Mouse (Mus musculus): ENCODE data around the gene Chrm1.

Gene Chrm1

DNA sequence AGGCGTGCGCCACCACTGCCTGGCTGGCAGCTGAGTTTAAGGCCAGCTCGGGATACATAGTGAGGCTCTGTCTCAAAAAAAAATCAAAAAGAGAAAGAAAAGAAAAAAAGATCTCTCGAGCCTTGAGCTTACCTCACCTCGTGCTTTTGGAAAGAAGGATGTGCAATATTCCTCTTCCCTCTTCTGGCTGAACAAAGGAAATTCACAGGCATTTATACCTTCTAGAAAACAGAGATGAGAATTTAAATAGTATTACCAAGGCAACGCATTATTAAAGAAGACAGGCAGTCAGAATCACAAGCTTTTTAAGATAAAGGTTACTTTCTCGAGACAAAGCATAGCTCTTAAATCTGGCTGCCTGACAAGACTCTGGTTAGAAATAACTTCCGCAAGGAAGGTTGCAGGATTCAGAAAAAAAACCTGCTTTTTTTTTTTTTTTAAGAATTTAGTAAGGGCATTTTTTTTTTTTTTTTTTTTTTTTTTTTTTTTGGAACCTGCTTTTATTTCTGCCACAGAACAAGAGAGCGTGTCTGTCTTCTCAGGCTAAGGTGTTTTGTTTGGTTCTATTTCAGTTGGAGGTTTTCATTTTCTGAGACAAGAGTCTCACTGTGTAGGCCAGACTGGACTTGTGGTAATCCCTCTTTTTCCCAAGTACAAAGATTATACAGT, 28.4 kb downstream of the Chrm1 start:
- DNase-seq = no peak

DNA sequence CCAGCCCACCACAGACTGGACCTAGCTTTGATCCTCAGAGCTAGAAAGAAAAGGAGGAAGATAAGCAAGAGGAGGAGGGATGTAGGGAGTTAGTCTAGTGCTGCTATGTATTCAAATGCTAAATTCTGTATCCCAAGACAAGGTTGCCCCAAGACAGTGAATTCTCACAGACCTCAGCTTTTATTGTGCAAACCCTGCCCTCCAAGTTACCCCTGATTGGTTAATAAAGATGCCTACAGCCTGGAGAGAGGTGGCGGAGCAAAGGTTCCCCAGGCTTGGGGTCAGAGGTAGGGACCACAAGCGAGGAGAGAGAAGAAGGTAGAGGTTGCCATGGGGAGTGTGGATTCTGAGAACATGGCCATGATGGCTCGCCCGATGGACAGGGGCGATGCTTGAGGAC, 29.2 kb downstream of the Chrm1 start:
- no peak for DNase-seq

DNA sequence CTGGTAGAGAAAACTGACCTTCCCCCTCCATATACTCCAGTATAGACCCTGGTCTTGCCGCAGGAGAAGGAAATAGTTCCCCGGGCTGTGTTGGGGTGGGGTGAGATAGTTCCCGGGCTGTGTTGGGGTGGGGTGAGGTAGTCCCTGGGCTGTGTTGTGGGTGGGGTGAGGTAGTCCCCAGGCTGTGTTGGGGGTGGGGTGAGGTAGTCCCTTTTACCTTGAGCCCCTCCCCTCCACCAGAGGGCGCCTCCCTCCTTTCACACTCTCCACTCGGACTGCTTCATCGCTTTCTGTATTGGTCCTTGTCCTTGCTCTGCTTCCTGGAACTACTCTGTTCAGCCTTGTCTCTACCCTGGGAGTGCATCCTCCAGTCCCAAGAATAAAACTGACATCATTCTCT, 31.7 kb downstream of the Chrm1 start:
- DNase-seq = peak; percentile 91

DNA sequence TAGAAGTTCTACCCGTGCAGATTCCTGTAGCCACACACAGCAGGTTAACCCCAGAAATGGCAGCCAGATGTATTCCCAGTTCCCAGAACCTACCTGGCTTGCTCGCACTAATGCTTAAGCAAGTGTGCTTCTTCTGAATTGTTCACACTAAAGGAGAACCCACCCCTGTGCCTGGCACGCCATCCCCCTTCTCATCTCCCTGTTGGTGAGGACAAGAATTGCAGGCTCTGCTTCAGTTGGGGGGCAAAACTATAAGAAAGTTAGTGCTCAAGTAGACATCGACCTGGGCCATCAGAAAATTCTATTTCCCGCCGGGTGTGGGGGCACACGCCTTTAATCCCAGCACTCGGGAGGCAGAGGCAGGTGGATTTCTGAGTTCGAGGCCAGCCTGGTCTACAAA, 36.1 kb downstream of the Chrm1 start:
- no peak for DNase-seq

DNA sequence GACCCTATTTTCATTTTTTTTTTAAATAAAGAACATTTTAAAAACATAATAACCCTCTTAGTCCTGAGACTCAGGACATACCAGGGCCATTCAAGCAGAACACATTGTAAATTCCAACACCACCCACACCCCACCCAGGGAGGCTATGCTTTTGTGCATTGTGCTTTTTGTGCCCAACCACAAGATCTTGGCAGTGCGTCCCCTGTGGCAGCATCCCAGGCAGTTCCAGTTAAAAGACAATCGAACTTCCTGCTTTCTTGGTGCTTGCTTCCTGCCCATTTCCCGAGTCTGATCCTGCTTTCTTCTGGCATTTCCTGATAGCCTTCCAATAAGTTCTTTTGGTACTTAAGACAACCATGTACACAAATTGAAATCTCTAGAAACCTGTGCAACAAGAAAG, 38.9 kb downstream of the Chrm1 start:
- DNase-seq = peak; percentile 90

DNA sequence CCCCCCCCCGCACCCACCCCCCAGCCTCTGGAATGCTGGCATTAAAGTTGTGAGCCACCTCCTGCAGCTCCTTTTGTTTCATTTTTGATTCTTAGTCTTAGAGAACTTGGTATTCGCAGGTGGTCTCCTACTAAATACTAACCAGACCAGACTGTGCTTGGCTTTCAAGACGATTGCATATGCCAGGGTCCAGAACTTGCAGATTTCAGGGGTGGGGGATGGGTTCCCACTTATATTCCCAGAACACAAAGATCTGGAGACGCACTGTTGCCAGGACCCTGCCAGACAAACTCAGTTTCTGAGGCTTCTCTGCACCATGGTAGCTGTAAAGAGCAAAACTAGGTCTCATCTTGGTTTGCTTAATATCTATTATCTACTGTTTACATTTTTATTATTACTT, 40.0 kb downstream of the Chrm1 start:
- DNase-seq = no peak

DNA sequence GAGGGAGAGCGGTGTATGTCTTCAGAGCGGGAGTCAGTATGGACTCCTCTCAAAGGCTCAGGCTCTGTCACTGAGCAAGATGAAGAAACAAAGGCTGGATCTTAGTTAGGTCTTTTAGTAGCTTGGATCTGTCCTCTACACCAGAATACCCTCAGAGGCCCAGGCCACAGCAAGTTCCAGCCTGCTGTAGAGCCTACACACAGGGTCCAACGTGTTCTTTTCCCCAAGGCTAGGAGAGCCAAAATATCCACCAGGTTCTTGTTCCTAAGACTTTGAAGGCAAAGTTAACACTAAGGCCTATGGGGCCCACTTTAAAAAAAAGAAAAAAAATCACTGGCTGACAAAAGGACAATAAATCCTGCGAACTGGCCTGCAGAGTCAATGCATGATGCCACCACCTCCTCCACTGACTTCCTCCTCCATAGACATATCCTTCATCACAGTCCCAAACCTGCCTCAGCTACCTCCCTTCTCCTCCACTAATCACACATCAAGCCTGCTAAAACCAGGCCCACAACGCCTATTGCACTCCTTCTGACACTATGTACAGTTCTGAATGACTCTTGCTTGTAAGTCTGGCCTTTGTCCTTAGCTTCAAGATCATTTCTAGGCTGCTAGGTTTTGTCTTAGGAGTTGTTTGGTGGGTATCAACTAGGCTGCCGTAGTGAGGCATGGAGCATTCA, 41.6 kb downstream of the Chrm1 start:
- no peak for DNase-seq

DNA sequence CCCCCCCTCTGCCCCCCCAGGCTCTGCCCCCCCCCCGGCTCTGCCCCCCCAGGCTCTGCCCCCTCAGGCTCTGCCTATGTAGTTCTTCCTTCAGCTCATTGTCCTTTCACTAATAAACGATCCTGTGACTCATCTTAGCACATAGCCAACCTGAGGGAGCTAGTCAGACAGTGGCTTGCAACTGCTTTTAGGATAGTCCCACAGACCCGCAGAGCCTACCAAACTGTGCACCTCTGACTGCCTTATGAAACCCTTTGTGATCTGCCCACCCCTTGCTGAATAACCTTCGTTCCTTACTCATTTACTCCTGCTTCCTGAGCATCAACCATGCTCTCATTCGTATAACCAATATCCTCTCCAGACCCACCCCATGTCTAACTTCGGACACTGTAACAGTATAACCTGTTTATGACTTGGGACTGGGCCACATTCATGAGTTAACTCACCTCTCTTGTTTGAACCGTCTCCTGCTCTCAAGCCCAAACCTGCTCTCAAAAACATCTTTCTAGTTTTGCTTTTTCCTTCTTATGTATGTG, 42.6 kb downstream of the Chrm1 start:
- DNase-seq = no peak

DNA sequence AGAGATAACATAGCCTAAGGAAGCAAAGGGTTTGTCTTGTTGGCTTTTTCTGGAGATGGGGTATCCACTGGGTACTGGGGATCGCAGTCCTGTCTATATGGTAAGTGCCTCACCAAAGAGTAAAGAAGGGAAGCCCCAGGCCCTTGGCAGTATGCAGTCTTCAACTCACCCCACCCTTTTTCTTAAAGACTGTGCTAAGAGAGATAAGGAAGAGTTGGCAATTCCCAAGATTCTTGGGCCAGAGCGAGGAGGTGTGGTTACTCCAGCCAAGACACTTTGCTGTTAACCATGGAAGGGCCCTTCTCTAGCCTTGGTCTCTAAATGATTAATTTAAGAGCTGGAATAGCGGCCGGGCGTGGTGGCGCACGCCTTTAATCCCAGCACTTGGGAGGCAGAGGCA, 43.3 kb downstream of the Chrm1 start:
- DNase-seq = no peak

DNA sequence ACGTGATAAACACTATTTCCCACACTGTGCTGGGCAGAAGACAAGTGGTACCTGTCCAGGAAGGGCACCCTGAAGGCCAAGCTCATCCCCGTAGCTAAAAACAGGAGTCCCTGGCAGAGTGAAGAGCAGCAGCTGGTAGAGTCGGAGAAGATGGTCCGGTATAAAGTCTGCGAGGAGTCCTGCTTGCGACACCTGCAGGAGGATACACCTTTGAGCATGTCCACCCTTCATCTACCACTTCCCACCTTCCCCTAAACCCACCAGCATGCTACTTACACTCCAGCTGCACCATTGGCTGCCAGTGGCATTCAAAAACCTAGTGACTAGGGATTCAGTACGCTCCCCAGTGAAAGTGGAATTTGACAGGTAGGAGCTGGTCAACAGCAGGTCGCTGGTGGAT, 45.4 kb downstream of the Chrm1 start:
- no peak for DNase-seq

DNA sequence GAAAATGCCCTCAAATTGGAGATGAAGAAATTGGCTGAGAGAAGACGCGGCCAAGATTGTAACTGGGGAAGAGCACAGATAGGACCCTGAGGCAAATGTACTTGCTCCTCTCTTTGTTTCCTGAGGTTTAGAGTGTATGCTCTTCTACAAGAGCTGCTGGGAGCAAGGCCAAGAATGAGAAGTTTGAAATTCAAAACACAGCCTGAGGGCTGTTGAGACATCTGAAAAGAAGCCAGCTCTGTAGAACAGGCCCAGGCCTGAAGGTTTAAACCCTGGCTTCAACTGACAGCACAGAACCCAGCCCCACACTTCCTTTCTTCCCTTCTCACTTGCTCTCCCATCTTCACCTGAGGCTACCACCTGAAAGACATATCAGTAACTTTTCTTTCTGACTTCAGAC, 46.5 kb downstream of the Chrm1 start:
- peak; percentile 79 for DNase-seq

DNA sequence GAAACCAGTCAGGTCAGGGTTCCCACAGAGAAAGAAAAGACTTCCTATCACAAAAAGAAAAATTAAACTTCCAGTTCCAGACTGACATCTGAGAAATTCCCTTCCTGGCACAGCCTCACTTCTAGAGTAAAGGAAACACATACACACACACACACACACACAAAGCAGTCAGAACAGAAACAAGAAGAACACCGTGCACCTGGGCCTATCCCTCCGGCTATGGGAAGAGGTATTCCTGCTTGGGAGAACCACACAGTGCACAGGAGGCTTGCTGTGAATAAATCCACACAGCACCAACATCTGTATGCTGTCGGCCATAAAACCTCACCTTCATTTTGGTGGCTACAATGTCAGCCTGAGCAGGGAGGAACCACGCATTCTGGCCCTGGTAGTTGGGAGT, 47.9 kb downstream of the Chrm1 start:
- peak; percentile 35 for DNase-seq

DNA sequence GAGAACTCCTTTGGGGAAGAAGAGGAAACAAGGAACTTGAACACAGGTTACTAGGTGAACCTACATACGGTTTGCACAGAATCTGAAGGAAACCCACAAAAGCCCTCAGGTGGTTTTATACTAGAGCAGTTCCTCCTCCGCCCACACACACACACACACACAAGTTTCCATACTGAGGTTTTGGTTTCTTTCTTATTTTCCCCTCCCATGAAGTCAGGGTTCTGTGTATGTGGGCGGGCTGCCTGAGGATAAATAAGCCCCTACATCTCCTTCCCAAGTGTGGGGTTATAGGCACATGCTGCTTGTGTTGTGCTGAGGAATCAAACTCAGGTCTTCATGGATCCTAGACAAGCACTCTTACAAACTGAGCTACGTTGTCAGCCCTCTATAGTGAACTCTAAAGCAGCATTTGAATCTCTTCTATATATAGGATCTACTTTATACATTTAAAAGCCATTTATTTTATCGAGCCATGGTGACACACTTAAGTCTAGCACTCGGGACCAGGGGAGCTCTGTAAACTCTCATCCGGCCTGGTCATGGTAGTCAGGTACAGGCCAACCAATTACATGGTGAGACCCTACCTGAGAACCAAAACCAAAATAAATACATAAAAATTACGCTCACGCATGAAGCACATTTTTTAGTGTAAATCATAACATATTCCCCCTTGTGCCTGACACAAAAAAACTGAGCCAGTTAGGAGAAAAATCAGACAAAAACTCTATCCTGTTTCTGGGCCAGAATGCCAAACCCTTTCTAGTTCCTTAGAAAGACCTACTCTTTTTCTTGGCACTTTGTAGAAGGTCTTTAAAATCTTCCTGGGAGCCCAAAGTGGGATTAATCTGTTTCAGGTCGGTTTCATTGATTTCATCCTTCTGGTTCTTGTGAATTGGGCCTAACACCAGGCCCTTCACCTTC, 48.6 kb downstream of the Chrm1 start:
- peak; percentile 53 for DNase-seq

DNA sequence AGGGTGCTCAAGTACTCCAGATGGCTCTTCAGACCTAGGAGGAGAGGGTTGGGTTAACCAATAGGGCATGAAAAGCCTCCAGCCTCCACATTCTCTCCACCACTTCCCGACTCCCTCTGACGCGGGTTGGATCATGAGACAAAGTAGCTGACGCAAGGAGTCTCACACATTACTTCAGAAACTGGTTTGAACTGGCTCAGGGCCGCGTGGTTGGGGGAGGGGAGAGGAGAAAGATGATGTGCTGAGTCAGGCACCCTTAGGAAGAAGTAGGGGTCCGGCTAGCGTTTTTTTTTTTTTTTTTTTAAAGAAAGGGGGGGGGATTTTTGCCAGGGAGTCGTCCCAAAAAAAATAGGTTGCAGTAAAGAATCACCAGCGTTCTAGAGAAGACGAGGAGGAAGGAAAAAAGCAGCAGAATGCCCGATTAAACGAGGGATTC, 49.3 kb downstream of the Chrm1 start:
- DNase-seq = peak; percentile 93

DNA sequence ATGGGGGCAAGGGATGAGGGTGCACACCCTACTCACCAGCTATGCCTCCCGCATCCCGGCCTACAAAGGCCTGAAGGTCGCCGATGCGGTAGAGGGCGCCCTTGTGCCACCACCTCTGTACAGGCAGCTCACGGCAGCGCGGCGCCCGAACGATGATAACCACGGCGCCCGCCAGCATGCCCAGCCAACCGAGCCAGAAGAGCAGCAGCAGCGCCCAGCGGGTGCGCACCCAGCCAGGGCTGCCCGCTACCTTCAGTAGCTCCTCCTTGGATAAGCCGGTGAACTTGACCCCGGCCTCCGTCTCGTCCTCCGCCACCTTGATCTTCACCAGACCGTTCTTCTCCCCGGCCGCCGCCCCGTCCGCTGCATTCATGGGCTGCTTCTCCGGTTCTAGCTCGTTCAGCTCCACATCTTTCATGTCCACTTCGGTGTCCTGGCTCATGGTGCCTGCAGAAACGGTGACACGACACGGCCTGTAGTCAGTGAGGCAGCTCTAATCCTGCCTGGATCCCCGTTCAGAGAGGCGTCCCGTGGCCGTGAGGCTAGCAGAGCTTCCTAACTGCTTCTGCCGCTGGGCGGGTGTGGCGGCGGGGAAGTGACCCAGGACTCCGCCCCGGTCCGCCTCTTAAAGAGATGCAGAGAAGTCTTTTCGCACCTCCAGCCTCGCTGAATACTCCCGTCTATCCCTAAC, 49.9 kb downstream of the Chrm1 start:
- peak; percentile 98 for DNase-seq

DNA sequence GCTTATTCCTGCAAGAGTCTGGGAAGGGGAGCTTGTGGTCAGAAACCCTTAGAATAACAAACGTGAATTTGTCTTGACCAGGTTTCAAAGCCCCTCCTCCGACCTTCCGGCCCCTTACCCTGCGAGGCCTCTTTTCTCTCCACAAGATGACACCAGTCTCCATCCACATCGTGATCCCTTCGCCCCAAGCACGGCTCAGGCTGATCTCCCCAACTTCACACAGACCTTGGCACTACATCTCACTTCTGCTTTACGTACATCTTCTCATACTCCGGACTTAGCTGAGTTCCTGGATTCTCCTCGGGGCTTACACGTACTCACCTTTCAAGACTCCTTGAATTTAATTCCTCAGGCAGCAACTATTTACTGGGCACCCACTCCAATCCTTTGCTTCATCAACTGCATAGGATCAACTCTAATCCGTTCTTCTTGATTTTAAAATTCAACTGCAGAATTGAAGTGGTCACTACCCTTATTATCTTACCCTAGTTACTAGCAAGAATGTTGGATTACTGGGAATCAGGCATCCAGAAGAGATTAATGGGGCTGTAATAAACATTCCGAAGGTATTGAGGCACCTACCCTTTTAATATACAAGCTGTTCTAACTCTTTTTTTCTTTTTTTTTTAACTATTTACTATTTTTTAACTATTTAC, 50.5 kb downstream of the Chrm1 start:
- no peak for DNase-seq

DNA sequence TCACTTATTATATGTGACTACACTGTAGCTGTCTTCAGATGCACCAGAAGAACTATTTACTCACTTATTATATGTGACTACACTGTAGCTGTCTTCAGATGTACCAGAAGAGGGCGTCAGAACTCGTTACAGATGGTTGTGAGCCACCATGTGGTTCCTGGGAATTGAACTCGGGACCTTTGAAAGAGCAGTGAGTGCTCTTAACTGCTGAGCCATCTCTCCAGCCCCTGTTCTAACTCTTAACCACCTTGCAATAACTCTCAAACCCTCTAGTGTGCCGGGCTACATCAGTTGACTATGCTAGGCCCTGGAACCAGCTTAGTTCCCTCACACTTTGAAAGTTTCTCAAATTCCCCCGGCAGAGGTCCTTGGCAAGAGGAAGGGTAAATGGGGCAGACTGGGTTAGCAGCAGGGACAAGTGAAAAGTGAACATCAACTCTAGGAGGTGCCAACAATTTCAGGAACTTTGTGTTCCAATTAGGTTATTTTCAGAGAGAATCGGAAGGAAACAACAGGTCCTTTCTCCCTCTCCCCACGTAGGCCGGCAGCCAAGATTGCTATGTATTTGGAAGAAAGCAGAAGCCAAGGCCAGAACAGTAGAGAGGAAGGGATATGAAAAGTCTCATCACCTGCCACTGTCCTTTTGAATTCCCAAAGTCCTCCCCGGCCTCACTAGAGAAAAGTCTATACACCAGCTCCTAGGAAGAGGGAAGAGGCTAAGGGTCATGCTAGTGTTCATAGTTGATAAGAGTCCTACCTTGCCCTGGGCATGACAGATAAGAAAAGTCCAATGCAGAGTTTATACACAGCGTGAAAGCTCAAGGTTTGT, 51.3 kb downstream of the Chrm1 start:
- no peak for DNase-seq

DNA sequence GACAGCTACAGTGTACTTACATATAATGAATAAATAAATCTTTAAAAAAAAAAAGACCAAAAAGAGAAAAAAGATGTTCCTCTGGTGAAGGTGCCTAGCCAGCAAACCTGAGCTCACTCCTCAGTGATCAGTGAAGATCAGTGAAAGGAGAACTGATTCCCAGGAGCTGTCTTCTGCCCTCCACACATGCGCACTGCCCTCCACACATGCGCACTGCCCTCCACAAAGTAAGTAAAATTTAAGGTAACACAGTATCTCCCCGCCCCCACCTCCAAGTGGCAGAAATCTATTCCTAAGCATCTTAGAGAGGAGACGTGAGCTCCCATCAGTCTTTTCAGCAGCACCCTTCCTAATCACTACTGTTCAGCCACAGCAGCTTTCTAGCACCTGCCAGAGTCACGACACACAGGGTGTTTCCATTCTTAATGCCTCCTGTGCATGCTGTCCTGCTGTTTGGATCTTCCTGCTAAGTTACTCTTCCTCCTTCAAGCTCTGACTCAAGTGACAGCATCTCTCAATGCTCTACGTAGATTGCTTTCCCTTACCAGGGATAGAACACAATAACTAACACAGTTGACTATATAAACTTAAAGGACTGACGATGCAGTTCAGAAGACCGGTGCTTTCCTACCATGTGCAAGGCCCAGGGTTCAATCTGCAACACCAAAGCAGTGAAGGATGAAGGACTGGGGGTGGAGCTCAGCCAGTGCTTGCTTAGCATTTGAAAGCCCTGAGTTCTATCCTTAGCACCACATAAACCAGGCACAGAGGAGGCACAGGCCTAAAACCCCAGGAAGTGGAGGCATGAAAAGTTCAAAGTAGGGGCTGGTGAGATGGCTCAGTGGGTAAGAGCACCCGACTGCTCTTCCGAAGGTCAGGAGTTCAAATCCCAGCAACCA, 52.5 kb downstream of the Chrm1 start:
- no peak for DNase-seq

DNA sequence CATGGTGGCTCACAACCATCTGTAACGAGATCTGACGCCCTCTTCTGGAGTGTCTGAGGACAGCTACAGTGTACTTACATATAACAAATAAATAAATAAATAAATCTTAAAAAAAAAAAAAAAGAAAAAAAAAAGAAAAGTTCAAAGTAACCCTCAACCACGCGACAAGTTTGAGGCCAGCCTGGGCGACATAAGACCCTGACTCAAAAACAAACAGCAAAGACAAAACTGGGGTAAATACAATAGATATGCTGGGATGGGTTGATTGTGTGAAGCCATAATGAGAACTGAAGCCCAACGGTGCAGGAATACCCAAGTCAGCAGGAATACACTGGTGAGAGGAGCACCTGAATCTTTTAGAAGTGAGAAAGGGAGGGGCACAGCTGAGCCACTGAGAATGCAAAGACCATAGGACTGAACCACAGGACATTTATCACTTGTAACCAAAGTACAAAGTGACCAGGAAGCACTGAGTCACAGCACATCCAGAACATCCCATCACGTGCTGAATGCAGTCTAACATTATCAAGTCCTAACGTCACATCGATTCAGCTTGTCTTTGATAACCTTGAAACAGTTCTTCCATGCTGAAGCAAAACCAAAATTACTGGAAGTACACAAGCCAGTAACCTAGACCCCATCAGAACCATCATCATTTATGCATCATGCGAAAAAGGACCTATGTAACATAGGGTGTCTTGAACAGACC, 53.3 kb downstream of the Chrm1 start:
- DNase-seq = no peak

DNA sequence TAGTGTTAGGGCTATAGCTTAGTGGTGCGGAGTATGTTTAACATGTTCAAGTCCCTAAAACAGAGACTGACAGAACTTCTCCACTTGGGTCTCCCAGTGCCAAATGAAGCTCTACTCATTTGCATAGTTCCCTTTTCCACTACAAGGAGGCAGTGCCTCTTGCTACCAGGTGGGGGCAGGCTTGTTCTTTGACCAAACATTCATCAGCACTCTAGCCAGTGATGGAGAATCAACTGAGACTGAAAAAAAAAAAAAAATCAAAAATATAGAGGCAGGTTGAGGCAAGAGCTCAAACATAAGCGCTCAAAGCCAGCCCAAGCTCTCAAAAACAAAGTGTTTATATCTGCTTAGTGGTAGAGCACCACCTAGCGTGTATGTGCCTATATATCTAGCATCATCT, 54.8 kb downstream of the Chrm1 start:
- peak; percentile 84 for DNase-seq
